Mouse (Mus musculus): ENCODE results near the gene Hunk.

- no peak for TF ChIP-seq CTCF (IDR thresholded peaks at IDR 0.05; ENCODE audit: extremely low read depth, insufficient read depth, low read length)
- TF ChIP-seq POLR2A (IDR thresholded peaks at IDR 0.05; ENCODE audit: extremely low read depth, insufficient read depth, low read length): no peak
Observed at GRCm38 (mm10) chr16:90418661-90419060, 32.8 kb downstream of the Hunk start.

Measured in cortical plate, adult 2 months (tissue).